Mouse (Mus musculus): ENCODE results near the gene Prmt3. TPM values are rescaled to one million over a fixed set of nuclear protein-coding genes. Genes with fewer than 3 reads are reported as not detected.

Gene Prmt3
- total RNA-seq, 4 experiments from 2014 or later, result 12.7 to 17.0 (median 15.7) TPM

Other genes starting within 250 kb of the Prmt3 start
- gene Dbx1, start 141.5 kb upstream of the Prmt3 start, total RNA-seq (2022), result not detected
- gene Htatip2, start 19.2 kb upstream of the Prmt3 start, total RNA-seq (2022), result 10 to 100 TPM; 20.8 to 28.2 (median 24.6) TPM
- not detected for gene Slc6a5, start 131.8 kb downstream of the Prmt3 start, total RNA-seq (2022)
- under 1 TPM in 1 of 4 experiments, not detected in 3; 0.09 TPM for gene Nell1, start 196.5 kb downstream of the Prmt3 start, total RNA-seq (2022)

Data from heart, adult 8-10 months (tissue).